In the genomic region with DNA sequence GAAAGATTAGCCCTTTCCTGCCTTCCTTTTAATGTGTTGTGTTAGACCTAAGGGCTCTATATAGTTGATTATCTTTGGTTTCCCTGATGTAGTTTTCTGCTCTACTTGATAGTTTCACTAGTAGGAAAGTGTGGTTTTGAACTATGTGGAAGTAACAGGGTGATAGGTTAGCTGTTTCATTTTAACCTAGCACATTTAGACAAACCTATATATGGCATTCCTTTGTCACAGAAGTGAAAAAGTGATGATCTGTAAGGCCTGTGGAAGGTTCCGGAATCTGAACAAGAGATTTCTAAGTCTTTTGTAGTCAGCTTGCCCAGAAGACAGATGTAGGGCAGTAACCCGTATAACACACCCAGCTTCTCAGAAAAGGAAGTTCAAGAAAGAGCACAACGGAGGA, we compare ENCODE assay signal across 14 mouse cellular contexts.
DNase-seq lines count a peak whose midpoint lies in the region; ATAC-seq lines count a peak whose summit lies in the region.
"Had no signal": no experiment of that assay in that cellular context is flagged by ENCODE, and none has a peak within 500 bp of the region (broad histone marks: within the 10 kb centered on the region; RNA-seq: fewer than 3 reads in every experiment).

No protein-coding gene starts in this region.

- H3K4me3 ChIP-seq in heart, embryonic 11.5 days (ENCODE audit: low read depth, low read length) = no peak overlapping the region
- H3K4me3 ChIP-seq: embryonic facial prominence, embryonic 12.5 days; limb, embryonic 12.5 days had no signal

- DNase-seq in heart, postnatal 4 days = no peak
- peak; percentile 58 to 66 for DNase-seq in spleen, postnatal 36 days (ENCODE audit: low spot score in 2 of 2)
- no peak for DNase-seq in spleen, postnatal 4 days (ENCODE audit: low spot score in 2 of 2)
- peak; percentile 79 for DNase-seq in naive thymus-derived CD4-positive, alpha-beta T cell, adult 2 months (ENCODE audit: low read depth)
- DNase-seq in adrenal gland, postnatal 25 days = no peak
- no peak for DNase-seq in gastrocnemius, postnatal 25 days
- DNase-seq: forebrain, postnatal 0 days; kidney, adult 8-10 months; layer of hippocampus, adult 9-11 months; spleen, adult 18-20 months had no signal

- WGBS in heart, embryonic 11.5 days (ENCODE audit: insufficient replicate concordance) = 66% methylated on average over 3 of the region's 3 CpGs

- no peaks in the 10 kb centered on the region for H3K27me3 ChIP-seq in heart, embryonic 11.5 days (ENCODE audit: control insufficient read depth, insufficient read depth, low read length)
- H3K27me3 ChIP-seq: embryonic facial prominence, embryonic 12.5 days; limb, embryonic 12.5 days had no signal

- H3K36me3 ChIP-seq in heart, embryonic 11.5 days (ENCODE audit: control insufficient read depth, insufficient read depth, low read length) = no peaks in the 10 kb centered on the region
- H3K36me3 ChIP-seq: embryonic facial prominence, embryonic 12.5 days; limb, embryonic 12.5 days had no signal

- no peaks in the 10 kb centered on the region for H3K9me3 ChIP-seq in heart, embryonic 11.5 days (replicated peaks; ENCODE audit: control insufficient read depth, low read length)
- H3K9me3 ChIP-seq: embryonic facial prominence, embryonic 12.5 days; limb, embryonic 12.5 days had no signal

- H3K9ac ChIP-seq in heart, embryonic 11.5 days (ENCODE audit: low read depth, low read length) = no peak overlapping the region
- H3K9ac ChIP-seq: embryonic facial prominence, embryonic 12.5 days; forebrain, postnatal 0 days; limb, embryonic 12.5 days had no signal

- ATAC-seq in heart, embryonic 11.5 days (replicated peaks; ENCODE audit: insufficient number of reproducible peaks, low FRiP score, low TSS enrichment) = no peak
- peak; percentile 31 for ATAC-seq in granulocyte monocyte progenitor cell, adult 5-6 weeks (replicated peaks; ENCODE audit: poor library complexity, severe bottlenecking)
- ATAC-seq: forebrain, postnatal 0 days had no signal

- H3K4me1 ChIP-seq in heart, embryonic 11.5 days (ENCODE audit: control insufficient read depth, insufficient read depth, low read length) = peaks cover 29% of the 10 kb centered on the region

- H3K4me2 ChIP-seq in heart, embryonic 11.5 days = no peak overlapping the region
- H3K4me2 ChIP-seq: embryonic facial prominence, embryonic 12.5 days; limb, embryonic 12.5 days had no signal

- 0 out of 2 replicates have a peak overlapping the region, but pooled peaks have one; percentile 7 for H3K27ac ChIP-seq in heart, embryonic 11.5 days (ENCODE audit: low read depth, low read length)
- H3K27ac ChIP-seq: limb, embryonic 12.5 days had no signal

Comparison
In these comparisons a context has a peak if more than half of its experiments do, and no peak if none do; other contexts are left out.
1. DNase-seq: peak in spleen, postnatal 36 days (2 of 2) and naive thymus-derived CD4-positive, alpha-beta T cell, adult 2 months (single experiment); none in heart, postnatal 4 days (single experiment), spleen, postnatal 4 days (0 of 2), adrenal gland, postnatal 25 days (single experiment) and gastrocnemius, postnatal 25 days (single experiment).